Mouse (Mus musculus): ENCODE data around the gene Mup14. TPM values are rescaled to one million over a fixed set of nuclear protein-coding genes. Genes with fewer than 3 reads are reported as not detected.
"Not testable (repeated sequence)": the region's sequence is repeated elsewhere in the genome, so short reads cannot be mapped to it uniquely, and the experiment has no call there.

Mup14 gene
- total RNA-seq (2021), result not detected

DNA sequence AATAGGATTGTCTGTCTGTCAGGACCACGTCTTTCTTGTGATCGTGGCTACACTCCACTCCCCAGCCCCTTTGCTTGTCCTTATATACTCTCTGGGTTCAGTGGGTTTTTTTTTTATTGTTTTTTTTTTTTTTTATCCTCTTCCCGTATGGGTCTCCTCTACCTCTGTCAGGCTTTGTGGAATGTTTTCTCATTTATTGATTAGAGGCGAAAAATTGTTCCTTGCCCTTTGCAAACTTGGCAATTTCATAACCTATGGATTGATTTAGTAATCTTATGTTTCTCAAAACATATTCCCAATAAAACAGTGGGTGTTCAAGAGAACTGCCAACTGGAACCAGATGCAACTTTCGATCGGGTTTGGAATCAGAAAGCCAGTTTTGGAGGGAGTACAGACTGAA lies at the start of gene Mup14:
Mup14 (minus strand) TSS at position 101 of the 400 bp plus-strand sequence.
- DNase-seq, result not testable (repeated sequence)

DNA sequence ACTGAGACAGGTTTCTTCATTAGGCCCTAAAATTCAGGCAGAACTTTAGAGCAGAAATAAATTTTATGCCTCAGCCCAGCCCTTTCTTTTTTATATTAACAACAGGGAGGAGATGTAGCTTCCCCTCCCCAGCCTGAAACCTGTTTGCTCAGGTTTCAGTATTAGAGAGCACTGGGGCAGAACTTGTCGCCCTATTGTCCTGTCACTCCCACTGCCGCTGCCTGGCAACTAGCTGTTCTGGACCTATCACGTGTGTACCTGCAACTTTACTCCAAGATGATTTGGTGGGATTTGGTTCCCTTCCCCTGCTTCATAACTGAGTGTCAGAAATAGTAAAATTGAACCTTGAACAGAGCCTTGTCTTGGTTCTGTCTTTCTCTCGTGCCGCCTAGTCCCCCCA lies 34.3 kb upstream of the Mup14 start:
- DNase-seq, result not testable (repeated sequence)

Other genes with a start within 250 kb of the Mup14 start
- gene Mup13, start 75.7 kb downstream of the Mup14 start, total RNA-seq (2021), result not detected
- gene Mup15, start 135.7 kb upstream of the Mup14 start, total RNA-seq (2021), result not detected
- not detected for gene Mup16, start 215.5 kb upstream of the Mup14 start, total RNA-seq (2021)